8 mouse cellular contexts compared by ENCODE assay signal in genomic region chr14:54553975-54554769, GRCm38 (mm10). TPM values are rescaled to one million over a fixed set of nuclear protein-coding genes. Genes with fewer than 3 reads are reported as not detected.
DNase-seq lines count a peak whose midpoint lies in the region; ATAC-seq lines count a peak whose summit lies in the region.

Gene Haus4 (minus strand): TSS chr14:54554616.

- peak; percentile 94 for DNase-seq in adrenal gland, adult 2 months
- peak; percentile 91 for DNase-seq in embryo, embryonic 10 days (ENCODE audit: low spot score)
- peak; percentile 81 for DNase-seq in gastrocnemius, postnatal 10 days
- DNase-seq in hindlimb bud, embryonic 11.5 days (ENCODE audit: extremely low spot score, low read depth, low spot score) = peak; percentile 58
- DNase-seq in left cerebral cortex, postnatal 14 days (ENCODE audit: low spot score in 2 of 2) = peak; percentile 57 to 64
- peak; percentile 65 for DNase-seq in right cerebral cortex, postnatal 14 days
- DNase-seq in yolk sac, embryonic 10.5 days (ENCODE audit: low spot score) = peak; percentile 95

- intact Hi-C loops in left cerebral cortex, postnatal 14 days (cut with DNase I) = no loop called here

- peak; percentile 90 for ATAC-seq in megakaryocyte-erythroid progenitor cell, adult 5-6 weeks (replicated peaks; ENCODE audit: low FRiP score, low TSS enrichment, poor library complexity, severe bottlenecking)

RNA-seq across cellular contexts. Expression of gene Haus4, which starts in this region (rescaled TPM):
- total RNA-seq in adrenal gland, adult 2 months (2021) = 10 to 100 TPM; 13.9 to 26.6 TPM
- 20.4 and 21.0 TPM in 2 replicates for polyA plus RNA-seq in adrenal gland, adult 2 months (2012; rRNA removed)
- 10 to 100 TPM in 1 of 2 experiments, 1 to 10 TPM in 1; 9.2 to 10.7 TPM for total RNA-seq in gastrocnemius, postnatal 10 days (2021)
- total RNA-seq in left cerebral cortex, postnatal 14 days (2021) = 1 to 10 TPM; 2.4 to 4.9 TPM
- 94.2 and 97.3 TPM in 2 replicates for total RNA-seq in megakaryocyte-erythroid progenitor cell, adult 5-6 weeks (2014; fragmentation: Nextera tagmentation)
- total RNA-seq in megakaryocyte-erythroid progenitor cell, adult 5-6 weeks (2017) = 60.5 and 68.2 TPM in 2 replicates

Comparison
In these comparisons a context has a peak if more than half of its experiments do, and no peak if none do; other contexts are left out.
1. Peak in every context shown above with its lines: DNase-seq and ATAC-seq.